Mouse (Mus musculus) small intestine, adult 10 weeks (tissue): Measurements from ENCODE around the gene Zfp27. TPM values are rescaled to one million over a fixed set of nuclear protein-coding genes. Genes with fewer than 3 reads are reported as not detected.

Source experiments
- polyA plus RNA-seq: library from polyadenylated mRNA; stranded (reverse); fragments of 350-450 nt; fragmentation: Illumina TruSeq; extraction: RNeasy Lipid Tissue Mini Kit (QIAGEN cat#74804); gene quantifications from one replicate; pipeline ENCODE4 v1.2.3, GENCODE M21; 2014; ENCODE audit warnings: low replicate concordance

Zfp27 gene
- polyA plus RNA-seq = 4.0 TPM

DNA sequence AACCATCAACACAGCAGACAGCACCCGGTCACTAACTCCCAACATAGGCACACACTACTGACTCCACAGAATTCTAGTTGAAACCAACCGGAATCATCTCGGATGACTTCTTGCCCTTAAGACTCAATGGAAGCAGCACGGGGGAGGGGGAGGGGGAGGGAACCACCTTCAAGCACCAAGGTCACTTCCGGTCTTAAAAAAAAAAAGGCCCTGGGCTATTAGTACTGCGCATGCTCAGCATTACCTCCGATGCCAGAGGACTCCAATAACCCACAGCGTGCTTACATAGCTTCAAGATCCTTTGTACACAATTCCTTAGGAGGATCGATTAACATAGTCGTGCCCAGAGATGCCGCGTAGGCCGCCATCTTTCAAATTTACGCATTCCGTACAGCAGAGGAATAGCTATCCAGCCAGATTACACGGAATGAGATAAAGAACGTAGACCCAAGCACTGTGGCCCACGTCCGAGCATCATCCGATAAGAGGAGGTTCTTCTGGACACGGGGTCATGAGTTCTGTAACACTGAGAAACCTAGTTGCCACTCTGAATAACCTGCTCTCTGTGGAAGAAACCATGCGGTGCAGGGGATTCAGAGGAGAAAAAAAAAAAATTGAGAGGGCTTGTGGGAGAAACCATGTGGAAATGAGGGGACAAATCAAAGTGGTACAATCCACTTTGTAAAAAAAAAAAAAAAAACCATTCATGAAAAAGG, at the start of gene Zfp27:
Gene Zfp27 (minus strand): TSS at position 607 of the 716 bp plus-strand sequence.

DNA sequence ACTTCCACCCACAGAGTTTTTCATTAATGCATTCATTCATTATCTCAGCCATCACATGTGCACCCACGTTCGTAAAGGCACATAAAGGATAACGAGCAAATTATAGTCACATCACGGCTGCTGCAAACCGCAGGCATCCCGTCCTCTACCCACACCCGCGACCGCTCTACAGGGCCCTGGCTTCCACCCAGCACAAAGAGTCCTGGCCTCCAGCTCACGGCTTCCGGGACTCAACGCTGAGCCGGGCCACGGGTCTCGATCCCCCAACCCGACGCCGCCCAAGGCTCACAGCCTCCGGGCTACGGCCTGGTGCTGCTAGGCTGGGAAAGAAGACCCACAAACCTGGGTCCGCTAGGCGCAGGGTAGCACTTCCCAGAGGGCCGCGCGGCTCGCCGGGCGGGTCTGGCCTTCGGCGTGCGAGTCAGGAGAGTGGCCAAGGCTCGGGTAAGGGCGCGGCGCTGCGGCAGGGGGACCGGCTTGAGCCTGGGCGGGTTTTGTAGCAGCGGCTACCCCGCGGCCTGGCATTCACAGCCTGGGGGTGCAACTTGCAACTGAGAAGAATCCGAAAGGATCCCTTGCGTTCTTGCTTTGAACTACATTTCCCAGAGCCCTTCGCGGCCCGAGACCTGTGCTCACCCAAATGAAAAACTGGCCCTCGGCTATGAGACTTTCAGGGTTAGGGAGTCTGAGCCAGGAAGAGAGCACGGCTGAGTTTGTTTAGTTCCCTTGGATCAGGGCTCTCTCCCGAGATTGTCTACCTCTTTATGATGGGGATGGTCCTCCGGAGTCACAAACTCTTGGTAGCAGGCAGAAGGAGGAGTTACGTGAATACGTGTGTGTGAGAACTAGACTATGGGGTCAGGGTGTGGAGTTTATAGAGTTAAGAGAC, 47.4 kb upstream of the Zfp27 start, which contains the start of gene Zfp74:
Gene Zfp74 (minus strand): TSS at position 577 of the 889 bp plus-strand sequence.

DNA sequence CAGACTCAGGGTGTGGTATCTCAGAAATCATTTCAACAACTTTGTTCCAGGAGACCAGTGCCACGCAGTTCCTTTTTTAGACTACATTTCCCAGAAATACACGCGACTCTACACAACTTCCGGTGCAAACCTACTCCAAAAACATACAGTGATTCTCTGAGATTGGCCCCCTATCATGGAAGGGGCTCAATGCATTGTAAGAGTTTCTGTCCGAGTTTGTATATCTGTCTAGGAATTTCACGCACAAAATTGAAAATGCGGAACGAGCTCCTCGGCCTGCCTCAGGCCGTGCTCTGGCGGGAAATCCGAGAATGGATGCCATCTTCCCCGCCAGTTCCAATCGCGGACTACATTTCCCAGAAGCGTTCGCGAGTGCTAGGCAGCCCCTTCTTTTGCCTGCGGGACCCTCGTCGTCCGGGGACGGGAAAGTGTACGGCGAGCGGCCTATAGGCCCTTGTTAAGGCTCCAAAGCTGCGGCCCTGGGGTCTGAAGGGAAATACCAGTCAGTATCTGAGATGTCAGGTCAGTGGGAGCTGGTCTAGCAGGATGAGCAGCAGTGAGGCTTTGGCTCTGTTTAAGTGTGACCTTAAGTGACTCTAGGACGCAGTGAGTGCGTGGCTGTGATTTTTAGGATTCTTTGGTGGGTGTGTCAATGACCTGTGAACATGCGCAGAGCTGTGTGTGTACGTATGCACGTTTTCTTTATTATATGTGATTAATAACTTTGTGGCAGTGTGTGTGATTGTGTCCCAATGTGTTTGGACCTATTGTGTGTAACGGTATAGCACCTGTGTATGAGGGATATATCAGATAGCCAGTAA, 2.0 kb upstream of the Zfp27 start, which contains the start of gene Zfp383:
Gene Zfp383 (plus strand): TSS at position 94 of the 821 bp plus-strand sequence.

DNA sequence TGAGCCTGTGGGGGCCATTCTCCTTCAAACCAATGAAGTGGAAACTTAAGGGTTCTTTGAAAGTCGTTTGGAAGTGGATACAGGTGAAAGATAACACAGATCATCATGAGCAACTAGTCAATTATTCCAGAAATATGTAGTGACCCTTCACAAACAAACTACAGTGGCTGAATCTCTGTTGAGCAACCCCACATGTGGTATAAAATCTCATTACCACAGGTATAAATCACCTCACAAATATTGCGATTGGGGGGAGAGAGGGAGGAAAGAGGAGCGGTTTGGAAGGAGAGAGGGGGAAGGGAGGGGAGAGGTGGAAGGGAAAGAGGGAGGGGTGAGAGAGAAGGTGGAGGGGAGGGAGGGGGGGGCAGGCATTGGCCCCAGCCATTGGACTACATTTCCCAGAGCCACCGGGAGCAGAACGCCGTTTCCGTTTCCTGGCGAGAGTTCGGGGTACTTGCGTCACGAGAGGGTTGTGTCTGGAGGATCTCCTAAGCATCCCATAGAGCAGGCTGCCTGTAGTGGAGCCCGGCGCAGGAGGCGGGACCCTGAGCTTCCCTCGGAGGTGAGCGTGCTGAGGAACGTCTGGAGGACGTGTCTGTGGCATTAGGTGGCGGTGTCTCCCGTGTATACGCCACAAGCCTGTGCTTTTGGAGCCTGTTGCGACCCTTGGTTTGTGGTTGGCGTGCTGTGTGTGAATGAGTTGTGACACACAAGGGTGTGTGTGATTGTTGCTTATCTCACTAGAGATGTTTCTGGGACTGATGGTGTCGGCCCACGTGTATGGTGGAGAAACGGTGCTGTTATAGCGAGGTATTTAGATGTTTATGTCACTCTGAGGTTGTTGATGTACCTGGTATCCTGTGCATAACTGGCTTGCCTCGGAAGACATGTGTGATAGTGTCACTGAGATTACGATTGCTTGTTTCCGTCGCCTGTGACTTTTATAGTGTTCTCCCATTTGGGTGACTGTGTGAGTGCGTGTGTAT, 46.5 kb downstream of the Zfp27 start, which contains the start of gene Zfp420:
Gene Zfp420 (plus strand): TSS at position 448 of the 986 bp plus-strand sequence.

DNA sequence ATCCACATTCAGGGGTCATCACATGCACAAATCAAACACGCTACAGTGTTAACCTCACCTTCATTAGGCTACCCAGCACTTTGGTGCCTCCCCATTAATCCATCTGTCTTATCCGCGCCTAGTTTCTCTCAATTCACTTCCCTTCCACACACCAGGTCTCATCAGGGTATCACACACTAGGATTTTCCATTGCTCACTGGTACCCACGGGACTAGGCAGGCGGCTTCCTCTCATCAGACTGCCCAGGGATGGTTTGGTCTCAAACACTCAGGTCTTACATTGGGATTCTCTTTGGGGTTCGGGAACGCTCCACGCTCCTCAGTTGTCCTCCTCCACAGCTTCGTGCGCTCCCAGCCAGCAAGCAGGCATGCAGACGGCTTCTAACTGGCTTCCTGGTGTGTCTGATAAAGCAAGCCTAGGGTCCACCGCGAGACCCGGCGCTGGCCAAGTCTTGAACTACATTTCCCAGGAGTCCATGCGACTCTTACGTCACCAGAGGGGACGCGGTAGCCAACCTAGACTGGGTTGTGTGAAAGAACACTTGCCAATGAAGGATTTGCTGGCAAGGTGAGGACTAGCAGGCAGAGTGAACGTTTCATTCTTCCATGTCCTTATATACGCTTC, 53.0 kb downstream of the Zfp27 start, which contains the start of gene Zfp940:
Gene Zfp940 (minus strand): TSS at position 451 of the 624 bp plus-strand sequence.

Other genes with a start within 250 kb of the Zfp27 start
- not detected for gene Catsperg2, start 179.5 kb downstream of the Zfp27 start, polyA plus RNA-seq
- 8.7 TPM for gene Zfp84, start 138.0 kb downstream of the Zfp27 start, polyA plus RNA-seq
- gene Zfp30, start 122.6 kb downstream of the Zfp27 start, polyA plus RNA-seq = 0.45 TPM
- 7.2 TPM for gene Zfp790, start 90.5 kb downstream of the Zfp27 start, polyA plus RNA-seq
- gene Zfp940, start 52.9 kb downstream of the Zfp27 start, polyA plus RNA-seq = 1.6 TPM
- gene Zfp420, start 46.6 kb downstream of the Zfp27 start, polyA plus RNA-seq = 12.5 TPM
- gene Zfp383, start 1.7 kb upstream of the Zfp27 start, polyA plus RNA-seq = 3.3 TPM
- gene Zfp74, start 47.5 kb upstream of the Zfp27 start, polyA plus RNA-seq = 2.9 TPM
- gene Zfp568, start 77.4 kb upstream of the Zfp27 start, polyA plus RNA-seq = 4.6 TPM
- gene Zfp14, start 144.8 kb upstream of the Zfp27 start, polyA plus RNA-seq = 2.1 TPM
- gene Zfp82, start 166.3 kb upstream of the Zfp27 start, polyA plus RNA-seq = 2.3 TPM
- gene Gm26920, start 183.8 kb upstream of the Zfp27 start, polyA plus RNA-seq = not detected
- 1.6 TPM for gene Zfp566, start 184.0 kb upstream of the Zfp27 start, polyA plus RNA-seq
- gene Zfp260, start 188.2 kb upstream of the Zfp27 start, polyA plus RNA-seq = 98.7 TPM
- 0.37 TPM for gene Zfp382, start 215.4 kb upstream of the Zfp27 start, polyA plus RNA-seq